In the genomic region with DNA sequence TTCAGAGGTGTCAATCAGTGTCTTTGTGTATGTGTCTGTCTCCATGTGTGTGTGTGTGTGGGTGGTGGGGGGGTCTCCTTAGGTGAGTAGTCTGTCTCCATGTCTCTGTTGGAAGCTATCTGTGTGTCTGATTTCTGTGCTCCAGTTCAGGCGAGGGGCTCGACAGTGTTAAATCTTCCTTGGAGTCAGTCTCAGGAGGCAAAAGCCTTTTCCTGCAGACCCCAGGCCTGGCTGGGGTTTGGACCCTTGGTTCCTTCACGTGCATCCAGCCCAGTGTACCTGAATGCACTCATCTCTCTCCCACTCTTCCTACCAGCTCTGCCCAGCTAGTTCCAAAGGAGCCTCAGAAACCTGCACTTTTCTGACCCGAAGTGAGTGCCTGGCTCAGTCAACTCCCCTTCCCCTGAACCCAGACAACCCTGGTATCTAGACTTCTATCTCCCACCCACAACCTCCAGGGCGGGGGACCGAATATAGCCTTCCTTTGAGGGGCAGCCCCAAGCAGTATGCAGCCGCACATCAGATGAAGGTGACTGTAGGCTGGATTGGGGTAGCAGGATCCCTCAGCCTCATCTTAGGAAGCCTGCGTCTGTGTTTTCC, we compare ENCODE assay signal across 8 mouse cellular contexts. TPM values are rescaled to one million over a fixed set of nuclear protein-coding genes. Genes with fewer than 3 reads are reported as not detected.
DNase-seq lines count a peak whose midpoint lies in the region; ATAC-seq and TF ChIP-seq lines count a peak whose summit lies in the region.

No protein-coding gene starts in this region.

- no peak for DNase-seq in kidney, postnatal 10 days
- DNase-seq in hindbrain, embryonic 10.5 days (ENCODE audit: low spot score) = no peak
- DNase-seq in midbrain, embryonic 11.5 days (ENCODE audit: low spot score, missing footprints) = peak; percentile 94
- DNase-seq in urinary bladder, postnatal 10 days (ENCODE audit: low spot score) = no peak
- no peak for DNase-seq in ovary, postnatal 10 days (ENCODE audit: low spot score)
- DNase-seq in left cerebral cortex, adult 18-20 months (ENCODE audit: low spot score in 2 of 2) = no peak

- no peaks in the 10 kb centered on the region for H3K36me3 ChIP-seq in kidney, embryonic 15.5 days
- H3K36me3 ChIP-seq in hindbrain, embryonic 10.5 days = 0 out of 2 replicates have a peak, but pooled peaks cover 7% of the 10 kb centered on the region
- no peaks in the 10 kb centered on the region for H3K36me3 ChIP-seq in midbrain, embryonic 11.5 days (ENCODE audit: control insufficient read depth, insufficient read depth, low read length)

- peak overlapping the region; percentile 72 for H3K4me2 ChIP-seq in kidney, embryonic 15.5 days
- H3K4me2 ChIP-seq in midbrain, embryonic 11.5 days = peak overlapping the region; percentile 83

- H3K27me3 ChIP-seq in kidney, embryonic 15.5 days = peaks cover 6% of the 10 kb centered on the region; the same call in 1 of the 2 replicates
- H3K27me3 ChIP-seq in hindbrain, embryonic 10.5 days (ENCODE audit: insufficient read depth, poor library complexity, severe bottlenecking) = no peaks in the 10 kb centered on the region
- no peaks in the 10 kb centered on the region for H3K27me3 ChIP-seq in midbrain, embryonic 11.5 days (ENCODE audit: control insufficient read depth, insufficient read depth, low read length)

- peaks cover 61% of the 10 kb centered on the region for H3K4me1 ChIP-seq in kidney, embryonic 15.5 days
- no peaks in the 10 kb centered on the region; the same call in 1 of the 2 replicates for H3K4me1 ChIP-seq in cortical plate, adult 2 months (ENCODE audit: control insufficient read depth, insufficient read depth, low read length)
- peaks cover 64% of the 10 kb centered on the region for H3K4me1 ChIP-seq in hindbrain, embryonic 10.5 days (replicated peaks)
- H3K4me1 ChIP-seq in midbrain, embryonic 11.5 days (ENCODE audit: control insufficient read depth, insufficient read depth, low read length) = peaks cover 29% of the 10 kb centered on the region

- TF ChIP-seq POLR2A in cortical plate, adult 2 months (IDR thresholded peaks at IDR 0.05; ENCODE audit: extremely low read depth, insufficient read depth, low read length) = no peak

- no peak for TF ChIP-seq CTCF in cortical plate, adult 2 months (IDR thresholded peaks at IDR 0.05; ENCODE audit: extremely low read depth, insufficient read depth, low read length)

- WGBS in kidney, embryonic 15.5 days = 0% methylated on average over 8 of the region's 8 CpGs
- WGBS in hindbrain, embryonic 10.5 days = under 1% methylated on average over 8 of the region's 8 CpGs
- WGBS in midbrain, embryonic 11.5 days = 0% methylated on average over 8 of the region's 8 CpGs

- no peaks in the 10 kb centered on the region for H3K9me3 ChIP-seq in kidney, embryonic 15.5 days (replicated peaks)
- H3K9me3 ChIP-seq in hindbrain, embryonic 10.5 days = no peaks in the 10 kb centered on the region
- H3K9me3 ChIP-seq in midbrain, embryonic 11.5 days (ENCODE audit: control insufficient read depth, low read length) = no peaks in the 10 kb centered on the region

- peak overlapping the region; percentile 88 for H3K27ac ChIP-seq in kidney, embryonic 15.5 days
- no peak overlapping the region for H3K27ac ChIP-seq in cortical plate, adult 2 months (ENCODE audit: insufficient read depth, low read length)
- H3K27ac ChIP-seq in hindbrain, embryonic 10.5 days = peak overlapping the region; percentile 95
- H3K27ac ChIP-seq in midbrain, embryonic 11.5 days (ENCODE audit: low read depth, low read length) = peak overlapping the region; percentile 68; the same call in 1 of the 2 replicates

- H3K9ac ChIP-seq in kidney, embryonic 15.5 days = peak overlapping the region; percentile 83
- peak overlapping the region; percentile 89 for H3K9ac ChIP-seq in midbrain, embryonic 11.5 days (ENCODE audit: low read length)

- no peak for ATAC-seq in kidney, embryonic 15.5 days (replicated peaks; ENCODE audit: low FRiP score)
- 0 out of 2 replicates have a peak, but pooled peaks have one; percentile 10 for ATAC-seq in midbrain, embryonic 11.5 days (ENCODE audit: low FRiP score)

- peak overlapping the region; percentile 75 for H3K4me3 ChIP-seq in kidney, embryonic 15.5 days (replicated peaks)
- H3K4me3 ChIP-seq in cortical plate, adult 2 months (ENCODE audit: insufficient read depth, low read length) = peak overlapping the region; percentile 44
- H3K4me3 ChIP-seq in hindbrain, embryonic 10.5 days = peak overlapping the region; percentile 82
- H3K4me3 ChIP-seq in midbrain, embryonic 11.5 days (ENCODE audit: low read depth, low read length) = peak overlapping the region; percentile 68

RNA-seq across cellular contexts. Expression of a gene that starts 1.0 kb away (rescaled TPM):
- polyA plus RNA-seq in kidney, embryonic 15.5 days (2015; fragmentation: Nextera tagmentation; extraction: Ambion mirVana) = 17.2 and 18.5 TPM in 2 replicates
- 2.9 and 3.1 TPM in 2 replicates for polyA plus RNA-seq in cortical plate, adult 2 months (2012; rRNA removed)
- polyA plus RNA-seq in hindbrain, embryonic 10.5 days (2016; fragmentation: Nextera tagmentation; extraction: Ambion mirVana) = 11.7 and 13.0 TPM in 2 replicates
- polyA plus RNA-seq in midbrain, embryonic 11.5 days (2014; fragmentation: Nextera tagmentation; extraction: Ambion mirVana) = 6.4 and 7.4 TPM in 2 replicates
- 1 to 10 TPM; 3.9 to 4.2 TPM for total RNA-seq in left cerebral cortex, adult 18-20 months (2021)
